Mouse (Mus musculus): ENCODE data around the gene Ckap2l.
A peak's percentile ranks its signal among the peaks of the same experiment; 100 is the strongest.

The Ckap2l gene

DNA sequence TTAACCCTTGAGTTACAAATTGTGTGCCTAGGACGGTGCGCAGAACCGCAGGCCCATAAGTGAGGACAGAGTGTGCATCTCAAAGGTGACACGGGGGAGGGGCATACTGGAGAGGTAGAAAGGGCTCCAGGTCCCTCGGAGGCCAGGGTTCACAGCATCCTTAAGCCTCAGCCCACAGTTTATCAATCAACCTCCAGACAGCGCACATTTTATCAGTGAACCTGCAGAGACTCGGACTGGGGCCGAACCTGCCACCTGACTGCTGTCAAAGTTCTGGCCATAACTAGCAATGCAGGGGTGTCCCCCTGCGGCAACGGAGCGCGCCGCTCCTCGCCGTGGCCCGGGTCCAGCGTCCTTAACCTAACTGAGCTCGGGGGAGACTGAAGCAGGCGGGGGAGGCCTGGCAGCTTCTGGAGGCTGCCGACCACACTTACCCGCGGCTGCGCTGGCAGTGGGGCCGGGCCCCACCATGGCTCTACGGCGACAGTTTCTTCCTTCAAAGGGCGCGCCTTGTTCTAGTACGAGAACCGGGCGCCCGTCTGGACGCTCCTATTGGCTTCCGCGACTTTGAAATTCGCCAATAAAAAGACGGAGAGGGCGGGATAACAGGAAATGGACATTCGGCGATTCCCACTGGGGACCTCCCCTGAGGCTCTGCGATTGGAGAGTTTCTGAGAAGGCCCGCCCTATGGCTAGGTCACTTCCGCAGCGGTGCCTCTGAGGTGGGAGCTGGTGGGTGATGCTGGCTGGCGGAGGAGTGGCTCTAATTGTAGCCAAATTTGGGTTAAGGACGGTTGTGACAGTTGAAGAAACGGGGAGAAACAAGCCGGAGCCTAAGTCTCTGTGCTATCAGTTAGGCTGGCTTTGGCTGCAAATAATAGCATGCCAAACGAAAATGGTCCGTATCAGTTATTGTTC lies at the start of gene Ckap2l:
Gene Ckap2l (minus strand): TSS at position 542 of the 918 bp plus-strand sequence.
- peak; percentile 97 for DNase-seq (ENCODE audit: low spot score in 2 of 2)

DNA sequence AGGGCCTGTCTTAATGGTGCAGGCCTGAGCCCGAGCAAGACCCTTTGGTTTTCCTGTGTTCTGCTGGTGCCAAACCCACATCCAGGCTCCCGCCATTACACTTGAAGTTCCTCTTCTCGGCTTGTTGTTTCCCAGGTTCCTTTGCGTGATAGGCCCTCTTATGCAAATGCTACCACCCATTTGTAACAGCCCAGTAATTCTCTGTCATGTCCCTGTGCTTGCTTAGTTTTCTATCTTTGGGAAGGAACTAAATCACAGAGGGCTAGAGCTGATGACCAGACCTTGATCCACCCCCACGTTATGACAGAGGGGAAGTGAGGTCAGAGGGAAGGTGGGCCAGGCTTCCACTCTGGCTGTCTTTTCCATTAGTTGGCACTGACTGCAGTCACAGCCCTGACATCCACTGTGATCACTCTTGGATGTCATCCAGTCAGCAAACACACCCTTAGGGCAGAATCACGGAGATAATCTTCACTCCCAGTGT lies 41.2 kb upstream of the Ckap2l start:
- DNase-seq (ENCODE audit: low spot score in 2 of 2) = no peak

DNA sequence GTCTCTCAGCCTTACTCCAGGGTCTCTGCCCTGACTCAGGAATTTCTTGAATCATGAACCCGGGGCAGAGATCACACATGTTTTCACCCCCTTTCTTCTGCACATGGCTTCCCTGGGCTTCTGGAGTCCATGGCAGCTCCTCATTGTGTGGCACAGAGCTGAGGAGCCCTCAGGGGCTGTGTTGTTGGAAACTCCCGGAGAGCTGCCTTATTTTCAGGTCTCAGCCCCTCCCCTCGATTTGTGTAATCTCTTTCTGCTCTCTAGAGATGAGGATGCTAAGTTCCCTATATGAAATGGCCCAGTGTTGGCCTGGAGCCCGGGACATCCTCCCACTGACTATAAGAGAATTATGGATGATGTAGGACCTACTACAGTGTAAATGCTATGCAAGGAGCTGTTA lies 36.5 kb upstream of the Ckap2l start:
- DNase-seq (ENCODE audit: low spot score in 2 of 2) = no peak

DNA sequence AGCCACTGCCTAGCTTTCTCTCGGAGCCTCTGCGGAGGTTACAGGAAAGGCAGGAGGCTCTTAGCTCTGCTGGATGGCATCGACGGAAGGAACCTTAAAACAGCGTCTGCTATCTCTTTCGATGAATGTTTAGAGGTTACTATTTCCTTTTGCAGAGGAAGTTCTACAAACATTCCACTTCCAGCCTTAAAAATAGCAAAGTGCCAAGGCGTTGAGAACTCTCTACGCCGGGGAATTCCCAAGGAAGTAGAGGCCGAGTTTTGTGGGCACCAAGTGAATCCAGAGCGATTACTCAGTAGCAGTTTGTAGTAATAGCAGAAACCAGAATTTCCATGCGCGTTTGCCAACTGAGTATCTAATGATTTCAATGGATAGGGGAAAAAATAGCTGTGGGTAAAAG lies 33.5 kb upstream of the Ckap2l start:
- DNase-seq (ENCODE audit: low spot score in 2 of 2) = no peak

DNA sequence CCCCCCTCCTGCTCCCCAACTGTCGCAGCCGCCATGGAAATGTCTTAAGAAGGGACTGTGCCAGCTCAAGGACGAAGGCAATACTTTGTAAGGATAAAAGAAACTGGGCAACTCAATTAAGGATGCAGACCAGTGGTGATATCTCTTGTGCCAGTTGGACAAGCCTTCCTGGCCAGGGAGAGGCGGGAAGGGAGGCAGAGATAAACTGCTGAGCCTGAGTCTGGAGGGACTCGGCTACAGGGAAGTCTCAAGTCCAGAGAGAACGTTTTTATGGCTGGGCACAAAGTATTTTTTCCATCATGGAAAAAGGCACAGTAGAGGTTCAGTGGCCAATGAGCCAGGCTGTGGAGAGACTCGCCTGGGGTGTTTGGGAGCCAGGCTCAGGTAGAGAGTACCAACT lies 33.0 kb upstream of the Ckap2l start:
- DNase-seq (ENCODE audit: low spot score in 2 of 2) = no peak

DNA sequence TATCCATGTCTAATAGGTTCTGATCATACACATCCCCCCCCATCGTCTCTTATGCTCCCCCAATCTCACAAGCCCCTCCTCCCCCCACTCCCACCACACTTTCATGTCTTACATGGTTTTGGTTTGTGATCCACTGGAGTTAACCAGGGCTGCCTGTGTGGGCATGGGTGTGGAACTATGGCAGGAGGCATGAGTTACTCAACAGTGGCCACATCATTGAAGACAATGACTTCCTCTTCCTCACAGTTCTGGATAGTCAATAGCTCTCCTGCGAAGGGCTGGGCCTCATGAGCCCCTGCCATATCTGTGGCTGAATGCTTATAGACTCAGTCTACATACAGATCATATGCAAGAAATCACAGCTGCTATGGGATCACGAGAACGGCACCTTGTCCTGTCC lies 31.2 kb upstream of the Ckap2l start:
- no peak for DNase-seq (ENCODE audit: low spot score in 2 of 2)

DNA sequence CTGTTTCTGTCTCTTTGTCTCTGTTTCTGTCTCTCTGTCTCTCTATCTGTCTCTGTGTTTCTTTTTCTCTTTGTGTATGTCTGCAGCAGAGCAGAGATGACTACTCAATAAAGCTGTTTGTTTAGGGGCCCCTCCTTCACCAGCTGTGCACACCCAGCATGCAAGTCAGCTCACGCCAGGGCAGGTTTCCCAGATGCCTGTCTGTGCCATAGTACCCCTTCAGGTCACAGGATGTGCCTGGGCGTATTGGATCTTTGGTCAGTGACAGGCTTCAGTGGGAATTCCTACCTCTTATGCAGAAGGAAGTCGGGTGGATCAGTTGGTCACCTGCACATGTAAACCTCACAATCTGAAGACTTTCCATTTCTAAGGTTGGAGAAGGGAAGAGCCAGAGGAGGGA lies 27.2 kb upstream of the Ckap2l start:
- DNase-seq (ENCODE audit: low spot score in 2 of 2) = no peak

DNA sequence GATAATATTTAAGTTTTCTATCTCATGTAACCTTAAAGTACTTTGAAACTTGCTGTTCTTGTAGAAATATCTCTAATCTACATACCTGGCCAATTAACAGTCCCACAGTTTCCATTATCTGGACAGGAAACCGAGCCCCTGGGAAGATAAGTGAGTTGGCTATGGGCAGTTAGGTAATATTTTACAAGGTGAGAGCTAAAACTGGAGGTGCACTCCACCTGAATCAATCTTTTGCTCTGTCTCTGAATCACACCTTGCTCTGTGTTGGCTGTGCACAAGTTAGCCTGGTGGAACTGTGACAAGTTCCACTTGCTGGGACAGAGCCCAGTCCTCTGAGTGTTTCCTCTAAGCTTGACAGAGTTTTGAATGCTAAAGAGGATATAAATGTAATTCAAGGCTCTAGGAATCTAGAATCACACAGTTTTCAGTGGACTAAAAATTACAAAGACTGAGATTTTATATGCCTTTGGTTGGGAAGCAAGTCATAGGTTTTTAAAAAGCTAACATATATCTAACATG lies 25.2 kb upstream of the Ckap2l start:
- DNase-seq (ENCODE audit: low spot score in 2 of 2) = no peak

DNA sequence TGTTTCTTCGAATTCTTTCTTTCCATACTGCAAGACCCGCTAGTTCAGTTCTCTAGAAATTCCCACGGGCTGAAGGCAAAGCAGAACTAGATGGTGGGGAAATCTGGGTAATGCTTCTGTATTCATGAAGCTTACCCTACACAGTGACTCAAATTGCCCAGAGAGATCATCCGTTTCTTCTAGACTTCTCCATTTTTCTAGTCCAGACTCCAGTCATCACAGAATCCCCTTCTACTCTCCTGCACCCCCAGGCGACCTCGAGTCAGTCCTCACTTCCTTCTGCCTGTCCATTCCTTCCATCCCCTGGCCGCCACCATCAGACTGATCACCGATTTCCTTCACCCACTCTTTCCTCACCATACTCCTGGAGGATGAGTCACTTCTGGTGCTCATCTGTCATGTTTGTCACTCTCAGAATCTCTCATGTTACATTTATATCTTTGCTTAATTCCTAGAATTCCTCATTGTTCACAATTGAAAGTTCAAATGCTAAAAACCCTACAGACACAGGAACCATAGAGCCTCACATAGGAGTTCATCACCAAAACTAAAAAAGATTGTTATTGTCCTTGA lies 23.1 kb upstream of the Ckap2l start:
- no peak for DNase-seq (ENCODE audit: low spot score in 2 of 2)

DNA sequence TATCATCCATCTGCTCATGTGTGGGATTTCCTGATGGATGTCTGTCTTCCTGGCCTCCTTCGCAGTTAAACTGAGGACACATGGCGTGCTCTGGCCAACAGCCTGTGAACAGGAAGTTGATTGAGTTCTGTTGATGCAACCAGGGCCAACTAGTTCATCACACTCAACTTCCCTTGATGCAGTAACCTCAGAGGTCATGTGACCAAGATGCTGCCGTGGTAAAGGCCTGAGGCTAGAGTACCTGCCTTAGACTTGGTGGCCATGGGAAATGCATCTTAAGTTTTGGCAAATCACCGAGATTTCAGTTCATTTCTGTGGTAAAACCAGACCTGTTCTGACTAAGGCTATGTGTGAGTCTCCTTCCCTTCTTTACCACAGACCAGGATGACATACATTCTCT lies 18.8 kb upstream of the Ckap2l start:
- DNase-seq (ENCODE audit: low spot score in 2 of 2) = no peak

DNA sequence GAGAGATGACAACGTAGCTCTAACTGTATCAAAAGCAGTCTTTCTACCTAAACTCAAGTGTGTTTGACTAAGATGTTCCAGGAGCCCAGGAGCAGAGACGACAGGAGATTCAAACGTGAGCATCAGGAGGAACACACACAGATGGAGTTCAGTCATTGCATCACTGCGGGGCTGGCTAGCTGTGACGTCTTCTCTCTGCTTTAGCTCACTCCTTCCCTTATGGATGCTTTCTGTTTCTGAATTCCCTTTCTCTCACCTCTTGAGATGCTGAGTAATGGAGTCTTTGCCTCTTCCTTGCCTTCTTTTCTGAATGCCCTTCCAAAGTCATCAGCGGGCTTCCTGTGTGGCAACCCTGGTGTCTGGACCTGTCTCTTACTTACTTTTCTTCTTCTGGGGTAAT lies 17.9 kb upstream of the Ckap2l start:
- DNase-seq (ENCODE audit: low spot score in 2 of 2) = no peak

DNA sequence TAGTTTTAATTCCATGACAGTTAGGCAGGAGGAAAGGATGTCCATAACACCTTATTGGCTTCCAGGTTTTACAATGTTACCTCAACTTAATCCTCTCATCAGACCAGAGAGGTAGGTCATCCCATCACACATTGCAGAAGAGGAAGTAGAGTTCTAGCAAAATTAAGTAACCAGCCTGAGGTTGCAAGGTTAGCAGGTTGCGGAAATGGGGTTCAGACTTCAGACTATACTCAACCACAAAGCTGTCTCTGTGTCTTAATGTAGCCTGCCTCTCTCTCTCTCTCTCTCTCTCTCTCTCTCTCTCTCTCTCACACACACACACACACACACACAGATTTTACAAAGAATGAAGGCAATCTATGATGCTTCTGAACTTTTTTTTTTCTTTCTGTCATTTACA lies 16.9 kb upstream of the Ckap2l start:
- DNase-seq (ENCODE audit: low spot score in 2 of 2) = no peak

DNA sequence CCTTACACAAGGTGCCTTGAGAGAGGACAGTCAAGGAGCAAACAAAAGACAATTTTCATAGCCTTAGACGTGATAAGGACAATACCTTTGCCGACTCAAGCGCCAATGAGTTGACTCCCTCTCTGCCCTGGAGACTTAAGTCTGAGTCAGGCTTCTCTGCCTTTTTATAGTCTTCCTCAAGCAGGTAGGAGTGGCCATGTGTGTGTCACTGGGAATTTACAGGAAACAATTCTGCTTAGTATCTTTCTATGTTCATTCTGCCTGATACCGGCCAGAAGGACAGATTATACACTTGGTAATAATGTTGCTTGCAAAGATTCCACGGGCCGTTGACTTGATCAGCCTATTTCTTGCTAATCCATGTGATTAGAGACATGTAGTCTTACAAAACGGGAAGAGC lies 12.8 kb upstream of the Ckap2l start, which contains the start of gene Il1a:
Gene Il1a (minus strand): TSS at position 137 of the 400 bp plus-strand sequence.
- DNase-seq (ENCODE audit: low spot score in 2 of 2) = no peak

DNA sequence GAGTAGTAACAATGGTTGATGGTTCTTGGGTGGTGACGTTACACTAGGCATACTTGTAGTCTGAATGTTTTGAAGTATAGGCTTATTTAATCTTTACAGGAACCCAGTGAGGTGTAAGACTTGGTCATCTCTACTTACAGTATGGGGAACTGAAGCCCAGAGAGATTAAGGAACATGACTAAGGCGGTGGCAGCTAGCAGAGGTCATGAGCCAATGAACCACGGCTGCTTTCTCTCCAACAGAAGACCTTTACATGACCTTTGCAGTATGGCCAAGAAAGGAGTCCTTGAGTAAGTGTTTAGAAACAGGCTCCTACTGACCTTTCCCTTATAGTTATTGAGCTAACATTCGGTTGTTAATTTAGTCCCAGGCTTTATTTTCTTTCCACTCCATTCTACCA lies 9.0 kb upstream of the Ckap2l start:
- DNase-seq (ENCODE audit: low spot score in 2 of 2) = no peak

DNA sequence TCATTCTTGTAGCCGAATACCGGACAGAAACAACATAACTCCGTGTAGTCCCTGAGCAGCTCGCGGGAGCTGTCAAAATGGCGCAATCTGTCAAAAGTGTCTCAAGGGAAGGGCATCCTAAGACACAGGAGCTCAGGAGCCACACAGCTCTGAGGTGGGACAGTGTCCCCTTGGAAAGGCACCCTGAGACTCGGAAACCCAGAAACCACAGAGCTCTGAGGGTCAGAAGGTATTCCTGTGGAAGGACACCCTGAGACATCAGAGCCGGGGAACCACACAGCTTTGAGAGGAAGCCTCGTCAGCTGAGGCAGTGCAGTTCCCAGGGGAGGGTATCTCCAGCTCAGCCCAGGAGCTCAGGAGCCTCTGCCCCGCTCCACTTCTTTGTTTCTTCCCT lies 574 bp upstream of the Ckap2l start:
- DNase-seq (ENCODE audit: low spot score in 2 of 2) = peak in 1 of 2 experiments; percentile 26

DNA sequence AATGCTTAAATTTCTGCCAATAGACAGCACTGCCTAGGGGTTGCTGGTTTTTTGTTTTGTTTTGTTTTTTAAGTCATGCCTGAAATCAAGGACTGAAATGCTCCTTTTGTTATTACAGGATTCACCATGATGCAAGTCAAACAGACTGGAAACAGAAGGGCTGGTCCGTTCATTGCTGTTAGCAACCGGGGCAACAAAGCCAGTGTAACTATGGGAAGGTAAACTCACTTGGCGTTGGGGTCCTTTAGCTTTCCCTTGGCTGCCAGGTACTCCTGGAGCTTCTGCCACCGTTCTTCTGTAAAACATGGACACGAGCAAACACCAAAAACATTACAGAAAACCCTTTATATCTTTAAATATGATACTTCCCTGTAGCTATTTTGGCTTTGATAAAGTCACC lies 926 bp downstream of the Ckap2l start:
- DNase-seq (ENCODE audit: low spot score in 2 of 2) = no peak

DNA sequence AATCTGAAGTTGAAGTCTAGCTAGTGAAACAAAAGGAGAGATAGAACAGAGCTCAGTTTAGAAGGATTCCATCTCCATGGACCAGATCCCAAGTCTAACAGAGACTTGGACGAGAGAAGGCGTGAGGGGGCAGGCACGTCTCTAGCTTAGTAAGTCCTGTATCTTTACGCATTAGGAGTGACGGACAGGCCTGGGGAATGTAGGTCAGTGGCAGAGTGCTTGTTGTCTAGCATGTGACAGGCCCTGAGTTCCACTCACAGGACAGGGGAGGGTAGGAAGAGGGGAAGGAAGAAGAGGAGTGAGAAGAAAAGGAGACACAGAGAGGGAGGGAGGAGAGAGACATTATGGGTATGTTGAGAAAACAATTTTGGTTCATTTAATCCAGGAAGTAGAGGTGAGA lies 1.9 kb downstream of the Ckap2l start:
- no peak for DNase-seq (ENCODE audit: low spot score in 2 of 2)

DNA sequence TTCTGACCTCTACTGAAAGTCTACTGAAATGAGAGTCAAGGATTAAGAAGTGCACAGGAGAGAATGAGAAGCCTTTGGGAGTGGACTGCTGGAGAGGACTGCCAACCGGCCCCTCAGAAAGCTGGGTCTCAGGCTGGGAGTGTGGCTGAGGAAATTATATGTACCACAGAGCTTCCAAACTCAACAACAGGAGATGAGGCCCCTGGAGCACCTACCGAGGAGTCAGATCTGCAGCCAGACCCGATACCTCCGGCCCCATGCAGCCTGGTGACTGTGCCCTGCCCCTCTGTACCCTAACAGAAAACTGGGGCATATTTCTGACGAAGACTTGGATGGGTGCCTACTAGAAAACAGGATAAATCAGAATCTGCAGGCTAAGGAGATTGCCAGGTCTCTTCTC lies 23.2 kb downstream of the Ckap2l start:
- DNase-seq (ENCODE audit: low spot score in 2 of 2) = no peak

DNA sequence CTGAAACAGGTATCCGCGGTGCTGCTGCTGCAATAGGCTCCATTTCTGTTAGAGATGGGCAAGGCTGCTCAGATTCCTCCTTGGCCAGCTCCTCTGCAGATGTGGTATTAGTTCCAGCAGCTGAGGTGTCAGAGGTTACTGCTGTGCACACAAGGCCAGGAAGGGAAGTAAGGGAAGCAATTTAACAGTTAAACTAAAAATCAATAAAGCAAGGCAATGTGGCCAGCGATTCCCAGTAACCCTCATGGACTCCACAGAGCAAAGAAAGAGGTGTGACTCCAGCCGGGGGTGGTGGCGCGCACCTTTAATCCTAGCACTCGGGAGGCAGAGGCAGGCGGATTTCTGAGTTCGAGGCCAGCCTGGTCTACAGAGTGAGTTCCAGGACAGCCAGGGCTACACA lies 26.4 kb downstream of the Ckap2l start:
- no peak for DNase-seq (ENCODE audit: low spot score in 2 of 2)

DNA sequence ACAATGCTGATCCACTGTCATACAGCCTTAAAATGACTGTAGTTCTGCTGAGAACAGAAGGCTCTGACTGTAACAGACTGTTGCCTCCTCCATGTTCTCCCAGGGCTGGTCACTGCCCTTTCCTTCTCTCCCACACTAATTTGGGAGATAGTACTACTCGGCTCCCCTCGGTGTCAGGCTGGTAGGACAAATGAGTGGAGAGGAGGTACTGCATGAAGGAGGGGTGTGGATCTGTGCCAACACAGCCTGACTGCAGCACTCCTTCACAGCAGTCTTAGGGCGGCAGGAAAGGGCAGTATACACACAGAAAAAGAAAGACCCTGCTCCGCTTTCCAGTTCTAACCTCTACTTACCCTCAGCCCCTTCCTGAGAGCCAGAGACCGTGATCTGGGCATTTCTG lies 27.0 kb downstream of the Ckap2l start:
- DNase-seq (ENCODE audit: low spot score in 2 of 2) = no peak

DNA sequence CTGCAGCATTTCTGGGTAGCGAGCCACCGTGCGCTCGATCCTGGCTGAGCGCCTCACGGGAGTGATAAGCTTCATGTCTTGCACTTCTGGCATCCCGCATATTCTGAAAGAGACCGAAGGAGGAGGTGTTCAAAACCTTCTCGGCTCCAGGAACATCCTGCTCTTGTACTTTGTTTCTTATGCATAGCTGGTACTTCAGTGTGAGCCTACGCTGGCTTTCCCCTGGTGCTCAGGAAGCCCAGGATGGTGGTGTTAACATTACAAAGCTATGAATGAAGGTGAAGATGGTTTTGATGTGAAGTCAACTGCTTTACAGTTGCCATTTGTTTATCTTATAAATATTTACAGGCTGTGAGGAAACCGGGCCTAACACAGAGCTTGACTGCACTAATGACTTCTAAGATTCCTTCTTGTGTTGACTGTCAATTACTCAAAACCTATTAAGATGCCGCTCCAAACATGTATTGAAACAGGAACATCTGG lies 27.8 kb downstream of the Ckap2l start:
- DNase-seq (ENCODE audit: low spot score in 2 of 2) = no peak

DNA sequence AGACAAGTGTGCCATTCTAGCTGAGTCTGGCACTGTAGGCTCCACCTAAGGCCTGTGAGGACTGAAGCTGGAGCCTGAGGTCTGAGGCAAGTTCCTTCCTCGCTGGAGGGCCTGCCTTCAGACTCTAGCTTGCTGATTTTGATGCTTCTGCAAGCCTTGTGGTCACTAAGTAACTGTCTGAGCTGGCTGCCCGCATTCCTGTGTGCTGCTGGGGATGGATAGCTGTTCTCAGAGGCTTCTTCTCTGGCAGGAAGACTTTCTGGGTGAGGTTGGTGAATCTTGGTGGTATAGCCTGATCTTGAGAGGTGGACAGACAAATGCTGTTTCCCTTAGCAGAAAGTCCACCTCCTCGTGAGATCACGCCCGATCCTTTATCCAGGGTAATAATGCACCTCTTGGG lies 29.3 kb downstream of the Ckap2l start:
- DNase-seq (ENCODE audit: low spot score in 2 of 2) = no peak

DNA sequence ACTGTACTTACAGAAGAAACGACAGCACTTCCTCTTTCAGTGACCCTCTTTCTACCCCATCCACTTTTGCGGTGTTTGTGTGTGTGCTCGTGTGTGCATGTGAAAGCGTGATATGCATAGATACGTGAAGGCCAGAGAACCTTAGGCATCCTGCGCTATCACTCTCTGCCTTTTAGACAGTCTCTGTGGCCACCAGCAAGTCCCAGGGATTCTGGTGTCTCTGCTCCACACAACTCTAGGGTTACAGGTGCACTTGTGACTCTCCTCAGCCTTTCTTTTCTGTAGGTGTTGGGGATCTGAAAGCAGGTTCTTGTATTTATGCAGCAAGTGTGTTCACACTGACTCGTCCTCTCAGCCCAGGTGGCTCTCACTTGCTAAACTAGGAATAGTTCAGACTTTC lies 31.7 kb downstream of the Ckap2l start:
- no peak for DNase-seq (ENCODE audit: low spot score in 2 of 2)
